Mouse (Mus musculus) Patski (cell line): ENCODE results near the gene Chst11. TPM values are rescaled to one million over a fixed set of nuclear protein-coding genes. Genes with fewer than 3 reads are reported as not detected.

Experiments
- ATAC-seq: fragments of 100-300 bp; one replicate; pipeline ENCODE4 v1.8.0; 2021
- CTCF ChIA-PET: fragments of 350-600 bp; sonication (Branson Sonifier 250); formaldehyde crosslinking; loops from one replicate; lab custom pipeline; 2022; ENCODE audit warnings: inconsistent platforms; lab: Charles Lee
- POLR2A ChIA-PET: fragments of 350-600 bp; sonication (Branson Sonifier 250); formaldehyde crosslinking; loops from one replicate; lab custom pipeline; 2022; ENCODE audit warnings: antibody characterized with exemption, inconsistent platforms; lab: Charles Lee
- DNase-seq: peaks from one replicate; pipeline ENCODE4 v3.0.0-alpha.2; 2011; ENCODE audit warnings: low read depth, low spot score
- H3K27me3 ChIP-seq: fragments of 371-371 bp; one replicate; pipeline ENCODE4 v1.5.1; 2021
- CTCF ChIP-seq: fragments of 100-300 bp; IDR thresholded peaks from one replicate; pipeline ENCODE4 v1.5.1; 2021
- in situ Hi-C: fragments of 300-500 bp; cut with MboI; formaldehyde crosslinking; loops from 3 replicates; pipeline ENCODE4 v1.11.1; 2018; ENCODE audit warnings: low pct_unique_long_range_greater_than_20kb, mixed read lengths
- polyA plus RNA-seq: library from polyadenylated mRNA; unstranded; gene quantifications from one replicate; pipeline ENCODE4 v1.2.3, GENCODE M21; 2021

Chst11 gene
- polyA plus RNA-seq, 1 experiment from 2014 or later: 10.3 TPM

GRCm38 (mm10) chr10:82989418-82990025, 4.2 kb downstream of the Chst11 start:
- ATAC-seq (no peak), DNase-seq (no peak)
- ChIA-PET POLR2A (no interaction called here), CTCF (interaction anchor here (1.3 kb wide), 1 partner anchor 12 kb away, joined by 3 read pairs; no protein-coding TSS in a partner anchor)
- H3K27me3 ChIP-seq: no peaks in the 10 kb centered on the region
- no peak for TF ChIP-seq CTCF
- in situ Hi-C loops: loop anchor here (10.0 kb wide), 1 partner anchor 105 kb away; no protein-coding TSS in a partner anchor

- in situ Hi-C loops: no loop called here
- ATAC-seq: no peak
- POLR2A ChIA-PET: no interaction called here
Observed at GRCm38 (mm10) chr10:82990918-82991317, 5.6 kb downstream of the Chst11 start.

GRCm38 (mm10) chr10:82991756-82992519, 6.6 kb downstream of the Chst11 start:
- in situ Hi-C loops: no loop called here
- ATAC-seq (no peak), DNase-seq (no peak)
- H3K27me3 ChIP-seq: no peaks in the 10 kb centered on the region
- no peak for TF ChIP-seq CTCF
- POLR2A ChIA-PET: no interaction called here
- CTCF ChIA-PET: interaction anchor here (1.6 kb wide), 1 partner anchor 20 kb away, joined by 4 read pairs; no protein-coding TSS in a partner anchor

More at GRCm38 (mm10) chr10:82990918-82991317, 5.6 kb downstream of the Chst11 start:
- CTCF ChIA-PET: no interaction called here
- no peak for DNase-seq
- no peaks in the 10 kb centered on the region for H3K27me3 ChIP-seq
- TF ChIP-seq CTCF: no peak

- ChIA-PET CTCF (no interaction called here), POLR2A (interaction anchor here (0.6 kb wide), 1 partner anchor 1021 kb away, joined by 4 read pairs; no protein-coding TSS in a partner anchor)
- no peak for ATAC-seq
- no peaks in the 10 kb centered on the region for H3K27me3 ChIP-seq
- no peak for TF ChIP-seq CTCF
- in situ Hi-C loops: no loop called here
- DNase-seq: no peak
Observed at GRCm38 (mm10) chr10:82994284-82994683, 9.0 kb downstream of the Chst11 start.

- ATAC-seq: no peak
- in situ Hi-C loops: no loop called here
- CTCF ChIA-PET: interaction anchor here (0.9 kb wide), 1 partner anchor 10 kb away, joined by 3 read pairs; no protein-coding TSS in a partner anchor
Observed at GRCm38 (mm10) chr10:82997460-82997859, 12.2 kb downstream of the Chst11 start.

GRCm38 (mm10) chr10:83000169-83000568, 14.9 kb downstream of the Chst11 start:
- ATAC-seq (no peak), DNase-seq (no peak)
- CTCF ChIA-PET: no interaction called here

More at GRCm38 (mm10) chr10:82997460-82997859, 12.2 kb downstream of the Chst11 start:
- POLR2A ChIA-PET: no interaction called here
- DNase-seq: no peak
- no peak for TF ChIP-seq CTCF
- no peaks in the 10 kb centered on the region for H3K27me3 ChIP-seq

GRCm38 (mm10) chr10:83000721-83001120, 15.4 kb downstream of the Chst11 start:
- in situ Hi-C loops: no loop called here
- ChIA-PET POLR2A (no interaction called here), CTCF (interaction anchor here (1.2 to 1.6 kb wide), 2 partner anchors 11 to 13 kb away, joined by 3 read pairs; no protein-coding TSS in a partner anchor)
- TF ChIP-seq CTCF: no peak
- no peaks in the 10 kb centered on the region for H3K27me3 ChIP-seq
- DNase-seq (no peak), ATAC-seq (no peak)

More at GRCm38 (mm10) chr10:83000169-83000568, 14.9 kb downstream of the Chst11 start:
- POLR2A ChIA-PET: no interaction called here
- TF ChIP-seq CTCF: no peak
- in situ Hi-C loops: no loop called here
- no peaks in the 10 kb centered on the region for H3K27me3 ChIP-seq

- DNase-seq (no peak), ATAC-seq (no peak)
- no peak for TF ChIP-seq CTCF
- ChIA-PET CTCF (no interaction called here), POLR2A (no interaction called here)
- H3K27me3 ChIP-seq: no peaks in the 10 kb centered on the region
- in situ Hi-C loops: no loop called here
Observed at GRCm38 (mm10) chr10:83003899-83004298, 18.6 kb downstream of the Chst11 start.

- no peak for DNase-seq
- in situ Hi-C loops: no loop called here
- ChIA-PET CTCF (no interaction called here), POLR2A (no interaction called here)
- no peak for TF ChIP-seq CTCF
- H3K27me3 ChIP-seq: no peaks in the 10 kb centered on the region
- no peak for ATAC-seq
Observed at GRCm38 (mm10) chr10:83004389-83004788, 19.1 kb downstream of the Chst11 start.

- CTCF ChIA-PET: no interaction called here
Observed at GRCm38 (mm10) chr10:83005003-83005402, 19.7 kb downstream of the Chst11 start.

GRCm38 (mm10) chr10:83006258-83006657, 21.0 kb downstream of the Chst11 start:
- in situ Hi-C loops: no loop called here
- ChIA-PET POLR2A (no interaction called here), CTCF (no interaction called here)
- ATAC-seq (no peak), DNase-seq (no peak)
- no peak for TF ChIP-seq CTCF
- H3K27me3 ChIP-seq: no peaks in the 10 kb centered on the region

More at GRCm38 (mm10) chr10:83005003-83005402, 19.7 kb downstream of the Chst11 start:
- POLR2A ChIA-PET: no interaction called here
- in situ Hi-C loops: no loop called here
- TF ChIP-seq CTCF: no peak
- H3K27me3 ChIP-seq: no peaks in the 10 kb centered on the region
- ATAC-seq: no peak
- DNase-seq: no peak
